Mouse (Mus musculus): ENCODE data around the gene 4930513O06Rik. TPM values are rescaled to one million over a fixed set of nuclear protein-coding genes. Genes with fewer than 3 reads are reported as not detected.

The 4930513O06Rik gene
- polyA plus RNA-seq (2017; shearing (Covaris generic)), result not detected

DNA sequence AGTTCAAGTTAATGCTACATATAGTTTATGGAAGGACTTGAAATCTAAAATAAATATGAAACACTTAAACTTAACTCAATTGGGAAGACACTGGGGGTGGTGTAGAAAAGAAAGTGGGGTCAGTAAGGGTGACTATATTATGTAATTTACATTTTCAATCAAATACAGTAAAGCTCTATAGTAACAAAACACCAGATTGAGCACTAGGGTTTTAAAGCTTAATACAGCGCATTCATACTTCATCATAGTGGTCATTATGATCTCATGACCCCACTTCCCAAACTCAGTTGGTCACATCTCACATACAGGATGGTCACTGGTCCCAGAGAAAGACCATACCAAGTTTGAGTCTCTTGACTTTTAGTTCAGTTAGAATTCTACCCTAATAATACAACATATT is at the start of gene 4930513O06Rik:
Gene 4930513O06Rik, plus strand, starts transcription at position 301 of the 400 bp plus-strand sequence.

DNA sequence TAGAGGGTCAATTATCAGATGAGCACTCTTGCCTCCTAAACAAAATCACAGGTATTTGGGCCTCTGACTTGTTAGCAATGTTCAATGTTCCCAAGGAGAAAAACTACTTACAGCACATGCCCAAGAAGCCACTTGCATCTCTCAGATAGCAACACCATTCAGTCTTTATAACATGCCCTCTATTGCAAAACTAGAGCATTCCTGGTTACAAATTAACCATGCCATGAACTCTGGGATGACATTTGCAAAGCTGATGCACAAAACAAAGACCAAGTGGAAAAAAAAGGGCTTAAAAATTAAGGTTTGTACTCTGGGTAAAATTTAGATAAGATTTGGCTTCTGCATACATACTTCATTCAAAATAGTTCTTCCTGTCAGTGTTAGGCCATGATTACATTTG is 966 bp upstream of the 4930513O06Rik start, which contains the start of gene Serpina7:
Gene Serpina7, minus strand, starts transcription at position 160 of the 400 bp plus-strand sequence.

Other genes starting within 250 kb of the 4930513O06Rik start
- gene Nrk, start 171.8 kb upstream of the 4930513O06Rik start, polyA plus RNA-seq (2017; shearing (Covaris generic)), result under 1 TPM in 1 of 2 experiments, not detected in 1; 0.02 TPM
- gene Serpina7, start 1.0 kb upstream of the 4930513O06Rik start, polyA plus RNA-seq (2017; shearing (Covaris generic)), result not detected
- not detected for gene 4933428M09Rik, start 93.0 kb downstream of the 4930513O06Rik start, polyA plus RNA-seq (2017; shearing (Covaris generic))
- not detected for gene Mum1l1, start 123.8 kb downstream of the 4930513O06Rik start, polyA plus RNA-seq (2017; shearing (Covaris generic))
- not detected for gene Trap1a, start 247.4 kb downstream of the 4930513O06Rik start, polyA plus RNA-seq (2017; shearing (Covaris generic))

Measured in inflammation-experienced regulatory T-cells (primary cell).